Mouse (Mus musculus) hindbrain, postnatal 0 days (tissue): ENCODE results near the gene Slc9a3r1. TPM values are rescaled to one million over a fixed set of nuclear protein-coding genes. Genes with fewer than 3 reads are reported as not detected.

Experiments
- ATAC-seq: fragments of 200-750 bp; cut with Nextera tagmentation; 2 replicates; pipeline ENCODE4 v1.8.0; 2017; ENCODE audit warnings: mild to moderate bottlenecking, moderate TSS enrichment, moderate library complexity
- DNase-seq: peaks from one replicate; pipeline ENCODE4 v3.0.0-alpha.2; 2015; ENCODE audit warnings: low spot score
- H3K27ac ChIP-seq: fragments of 300-500 bp; sonication (generic); 2 replicates; pipeline ENCODE4 v1.5.1; 2014; ENCODE audit warnings: mild to moderate bottlenecking
- H3K27me3 ChIP-seq: fragments of 300-500 bp; sonication (generic); 2 replicates; pipeline ENCODE4 v1.6.1; 2014; ENCODE audit warnings: low read length, mixed read lengths; ENCODE audit not compliant: insufficient read depth
- H3K36me3 ChIP-seq: fragments of 300-500 bp; sonication (generic); 2 replicates; pipeline ENCODE4 v1.6.1; 2014; ENCODE audit warnings: low read length, mixed read lengths; ENCODE audit not compliant: insufficient read depth
- H3K4me1 ChIP-seq: fragments of 300-500 bp; sonication (generic); 2 replicates; pipeline ENCODE4 v1.6.1; 2014; ENCODE audit warnings: antibody characterized with exemption, low read length, mixed read lengths; ENCODE audit not compliant: insufficient read depth
- H3K4me2 ChIP-seq: fragments of 300-500 bp; sonication (generic); 2 replicates; pipeline ENCODE4 v1.6.1; 2014; ENCODE audit warnings: low read depth, mild to moderate bottlenecking, low read length, moderate library complexity, mixed read lengths
- H3K4me3 ChIP-seq: fragments of 300-500 bp; sonication (generic); 2 replicates; pipeline ENCODE4 v1.5.1; 2014; ENCODE audit warnings: low read length
- H3K9ac ChIP-seq: fragments of 300-500 bp; sonication (generic); replicated peaks from 2 replicates; pipeline ENCODE4 v1.6.1; 2014; ENCODE audit warnings: mild to moderate bottlenecking, low read length, moderate library complexity, mixed read lengths
- H3K9me3 ChIP-seq: fragments of 300-500 bp; sonication (generic); 2 replicates; pipeline ENCODE4 v1.6.1; 2016; ENCODE audit warnings: low read length, mixed read lengths
- CTCF ChIP-seq: IDR thresholded peaks from 2 replicates; pipeline ENCODE4 v1.5.1; 2016; ENCODE audit warnings: antibody characterized with exemption, control low read depth, low read depth
- WGBS: fragments of 180-500 bp; shearing (Covaris S2); extraction: QIAGEN DNeasy Blood & Tissue Kit; methylation state at CpG from one replicate; pipeline ENCODE4 v1.1.7; 2014; 5-methylcytosine and 5-hydroxymethylcytosine counted together
- polyA plus RNA-seq: library from polyadenylated mRNA; unstranded; fragments of >200 nt; fragmentation: Nextera tagmentation; extraction: Ambion mirVana; gene quantifications from 2 replicates; pipeline ENCODE4 v1.2.1, GENCODE M21; 2015
- total RNA-seq: library from RNA; depleted of rRNA; stranded (reverse); fragments of >200 nt; gene quantifications from 2 replicates; pipeline ENCODE4 v1.2.3, GENCODE M21; 2014; rRNA removed

Gene Slc9a3r1
- total RNA-seq (72.6 and 76.9 TPM in 2 replicates), polyA plus RNA-seq (91.8 and 98.2 TPM in 2 replicates)

GRCm38 (mm10) chr11:115162832-115163480 lies at the start of gene Slc9a3r1:
TSS of gene Slc9a3r1 (plus strand) at chr11:115163341.
- WGBS, result under 1% methylated on average over 46 of the region's 47 CpGs
- H3K9ac ChIP-seq, result peak within 1 kb of the TSS; percentile 51
- TF ChIP-seq CTCF, result no peak
- peak within 1 kb of the TSS; percentile 64 for H3K4me2 ChIP-seq
- ATAC-seq, result peak; percentile 97
- peak within 1 kb of the TSS; percentile 70 for H3K27ac ChIP-seq
- no peaks in the 10 kb centered on the region for H3K36me3 ChIP-seq
- no peaks in the 10 kb centered on the region for H3K9me3 ChIP-seq
- H3K4me1 ChIP-seq, result peaks cover 8% of the 10 kb centered on the region; the same call in 1 of the 2 replicates
- DNase-seq, result peak; percentile 96
- H3K4me3 ChIP-seq, result peak within 1 kb of the TSS; percentile 51
- no peaks in the 10 kb centered on the region for H3K27me3 ChIP-seq

- no peak for ATAC-seq
- H3K27me3 ChIP-seq, result no peaks in the 10 kb centered on the region
- no peaks in the 10 kb centered on the region for H3K9me3 ChIP-seq
- no peak overlapping the region for H3K27ac ChIP-seq
- 78% methylated on average over 9 of the region's 9 CpGs for WGBS
- no peak overlapping the region for H3K4me2 ChIP-seq
- DNase-seq, result no peak
- no peak overlapping the region for H3K9ac ChIP-seq
- H3K4me3 ChIP-seq, result no peak overlapping the region
- no peaks in the 10 kb centered on the region for H3K36me3 ChIP-seq
- no peak for TF ChIP-seq CTCF
- no peaks in the 10 kb centered on the region for H3K4me1 ChIP-seq
These were observed 43.7 kb upstream of the Slc9a3r1 start for GRCm38 (mm10) chr11:115119409-115119808.

- H3K4me3 ChIP-seq, result no peak overlapping the region
- H3K9ac ChIP-seq, result no peak overlapping the region
- TF ChIP-seq CTCF, result no peak
- DNase-seq (no peak), ATAC-seq (no peak)
- H3K4me2 ChIP-seq, result no peak overlapping the region
- H3K9me3 ChIP-seq, result no peaks in the 10 kb centered on the region
- no peaks in the 10 kb centered on the region for H3K36me3 ChIP-seq
- H3K27me3 ChIP-seq, result no peaks in the 10 kb centered on the region
- no peak overlapping the region for H3K27ac ChIP-seq
- no peaks in the 10 kb centered on the region for H3K4me1 ChIP-seq
- 83% methylated on average over 4 of the region's 4 CpGs for WGBS
These were observed 34.7 kb upstream of the Slc9a3r1 start for GRCm38 (mm10) chr11:115128483-115128882.

GRCm38 (mm10) chr11:115129508-115130126 lies 33.5 kb upstream of the Slc9a3r1 start:
- DNase-seq, result no peak
- Histone ChIP-seq H3K9me3 (no peaks in the 10 kb centered on the region), H3K4me3 (no peak overlapping the region), H3K36me3 (no peaks in the 10 kb centered on the region), H3K4me2 (no peak overlapping the region), H3K4me1 (no peaks in the 10 kb centered on the region), H3K9ac (no peak overlapping the region), H3K27me3 (no peaks in the 10 kb centered on the region), H3K27ac (no peak overlapping the region)
- 83% methylated on average over 13 of the region's 13 CpGs for WGBS
- no peak for ATAC-seq
- TF ChIP-seq CTCF, result no peak

- WGBS, result 85% methylated on average over 8 of the region's 8 CpGs
- DNase-seq, result no peak
- Histone ChIP-seq H3K4me3 (no peak overlapping the region), H3K9ac (no peak overlapping the region), H3K4me1 (no peaks in the 10 kb centered on the region), H3K36me3 (no peaks in the 10 kb centered on the region), H3K4me2 (no peak overlapping the region), H3K27me3 (no peaks in the 10 kb centered on the region), H3K9me3 (no peaks in the 10 kb centered on the region), H3K27ac (no peak overlapping the region)
- ATAC-seq, result no peak
- no peak for TF ChIP-seq CTCF
These were observed 31.3 kb upstream of the Slc9a3r1 start for GRCm38 (mm10) chr11:115131768-115132381.

- H3K9ac ChIP-seq, result no peak within 1 kb of the TSS
- WGBS, result 82% methylated on average over 8 of the region's 8 CpGs
- H3K36me3 ChIP-seq, result no peaks in the 10 kb centered on the region
- no peaks in the 10 kb centered on the region for H3K27me3 ChIP-seq
- ATAC-seq (no peak), DNase-seq (no peak)
- no peaks in the 10 kb centered on the region for H3K9me3 ChIP-seq
- H3K27ac ChIP-seq, result no peak within 1 kb of the TSS
- no peaks in the 10 kb centered on the region for H3K4me1 ChIP-seq
- H3K4me3 ChIP-seq, result no peak within 1 kb of the TSS
- TF ChIP-seq CTCF, result no peak
- no peak within 1 kb of the TSS for H3K4me2 ChIP-seq
These were observed 29.3 kb upstream of the Slc9a3r1 start, which contains the start of gene Cd300lf for GRCm38 (mm10) chr11:115133800-115134199. TSS of gene Cd300lf (minus strand) at chr11:115133992.
